Mouse (Mus musculus): ENCODE results near the gene Slc28a3. TPM values are rescaled to one million over a fixed set of nuclear protein-coding genes. Genes with fewer than 3 reads are reported as not detected.

Gene Slc28a3
- polyA plus RNA-seq (2017; shearing (Covaris generic)): 0.22 TPM

DNA sequence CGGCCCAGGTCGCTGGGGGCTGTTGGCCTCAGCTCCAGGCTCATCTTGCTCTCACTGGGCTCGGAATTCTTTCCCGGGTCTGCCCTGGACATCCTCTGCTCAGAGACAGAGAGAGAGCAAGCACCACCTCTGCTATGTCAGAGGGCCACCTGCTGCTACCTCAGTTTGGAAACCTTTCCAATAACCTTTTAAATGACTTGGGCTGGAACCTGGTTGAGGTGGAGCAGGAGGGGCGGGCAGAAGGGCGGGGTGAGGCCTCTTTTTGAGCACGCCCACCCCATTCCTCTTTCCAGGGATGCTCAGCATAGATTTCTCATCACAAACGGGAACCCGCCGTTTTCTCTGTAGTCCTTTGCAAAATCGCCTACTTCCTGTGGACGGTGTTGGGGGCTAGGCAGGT lies at the start of gene Slc28a3:
Gene Slc28a3 (minus strand): TSS at position 162 of the 400 bp plus-strand sequence.

Other genes starting within 250 kb of the Slc28a3 start
- gene 2210016F16Rik, start 225.7 kb downstream of the Slc28a3 start, polyA plus RNA-seq (2017; shearing (Covaris generic)): 12.3 TPM
- 43.5 TPM for gene Rmi1, start 208.6 kb downstream of the Slc28a3 start, polyA plus RNA-seq (2017; shearing (Covaris generic))
- 2,683 TPM for gene Hnrnpk, start 207.5 kb downstream of the Slc28a3 start, polyA plus RNA-seq (2017; shearing (Covaris generic))
- gene Ntrk2, start 195.7 kb upstream of the Slc28a3 start, polyA plus RNA-seq (2017; shearing (Covaris generic)): 0.07 TPM

All from inflammation-experienced regulatory T-cells, adult 16 weeks (primary cell).